Mouse (Mus musculus): ENCODE results near the gene Mgst2.
A peak's percentile ranks its signal among the peaks of the same experiment; 100 is the strongest.

Mgst2 gene

DNA sequence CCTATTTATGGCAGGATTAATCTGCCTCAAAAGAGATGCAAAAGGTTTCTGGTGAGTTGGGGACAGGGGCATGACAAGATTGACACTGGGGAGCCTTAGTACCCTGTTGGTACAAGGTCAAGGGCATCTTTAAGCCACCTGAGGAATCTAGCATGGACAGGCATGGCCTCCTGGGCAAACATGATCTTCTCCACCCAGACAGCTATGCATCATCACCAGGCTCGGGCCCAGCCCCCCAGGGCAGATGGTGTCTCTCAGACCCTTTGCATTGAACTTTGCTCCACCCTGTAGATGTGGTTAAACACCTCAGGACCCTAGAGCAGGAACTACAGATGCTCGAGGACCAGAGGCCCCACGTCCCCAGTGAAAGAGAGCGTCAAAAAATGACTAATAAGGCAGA is at the start of gene Mgst2:
Gene Mgst2, plus strand, starts transcription at position 301 of the 400 bp plus-strand sequence.
- no peak for DNase-seq (ENCODE audit: low spot score)

DNA sequence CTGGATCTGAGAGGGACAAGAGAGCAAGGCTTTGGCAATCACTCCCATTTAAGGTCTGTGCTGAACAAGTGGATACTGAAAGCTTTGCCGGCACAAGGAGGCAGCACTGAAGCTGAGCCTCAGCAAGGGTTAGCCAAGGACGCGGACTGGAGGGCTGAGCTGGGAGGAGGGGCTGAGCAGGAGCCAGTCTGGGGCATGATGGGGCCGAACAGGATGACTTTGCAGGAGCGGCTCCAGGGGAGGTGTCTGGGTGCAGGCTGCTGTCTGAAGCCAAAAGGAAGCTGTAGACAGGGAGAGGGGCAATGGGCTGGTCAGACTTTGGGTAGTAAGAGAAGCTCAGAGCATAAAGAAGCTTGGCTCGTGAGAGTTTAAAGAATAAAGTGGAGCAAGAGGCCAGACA is 48.2 kb upstream of the Mgst2 start:
- DNase-seq (ENCODE audit: low spot score) = peak; percentile 28

DNA sequence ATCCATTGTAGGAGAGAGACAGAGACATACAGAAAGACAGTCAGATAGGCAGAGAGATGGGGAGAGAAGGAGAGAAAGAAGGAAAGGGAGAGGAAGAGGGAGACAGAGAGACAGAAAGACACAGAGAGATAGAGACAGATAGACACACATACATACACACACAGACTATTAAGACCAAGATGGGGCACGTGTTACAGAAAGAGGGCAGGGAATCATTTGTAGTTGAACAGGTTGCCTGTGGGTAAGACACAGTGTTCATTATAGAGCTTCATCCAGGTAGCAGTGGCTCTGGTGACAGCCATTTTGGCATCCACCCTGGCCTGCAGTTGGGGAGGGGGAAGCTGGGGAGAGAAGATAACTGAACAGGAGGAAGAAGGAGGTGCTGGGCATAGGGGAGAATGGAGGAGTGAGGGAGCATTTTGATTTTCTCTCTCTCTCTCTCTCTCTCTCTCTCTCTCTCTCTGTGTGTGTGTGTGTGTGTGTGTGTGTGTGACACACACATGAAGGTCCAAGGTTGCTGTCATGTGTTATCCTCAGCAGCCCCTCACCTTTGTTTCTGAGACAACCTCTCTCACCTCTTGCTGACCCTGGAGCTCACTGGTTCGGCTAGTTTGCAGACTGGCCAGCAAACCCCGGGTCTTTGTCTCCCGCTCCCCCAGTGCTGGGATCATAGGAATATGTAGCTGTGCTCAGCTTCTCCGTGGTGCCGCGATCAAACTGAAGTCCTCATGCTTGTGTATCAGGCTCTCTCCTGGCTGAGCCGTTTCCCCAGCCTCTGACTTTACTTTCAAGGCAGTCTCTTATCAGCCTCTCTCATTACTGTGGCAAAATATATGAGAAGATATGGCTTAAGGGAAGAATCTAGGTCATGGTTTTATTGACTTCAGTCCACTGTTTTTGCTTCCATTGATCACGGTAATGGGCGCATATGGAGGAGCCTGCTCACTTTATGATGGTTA is 47.5 kb upstream of the Mgst2 start:
- no peak for DNase-seq (ENCODE audit: low spot score)

DNA sequence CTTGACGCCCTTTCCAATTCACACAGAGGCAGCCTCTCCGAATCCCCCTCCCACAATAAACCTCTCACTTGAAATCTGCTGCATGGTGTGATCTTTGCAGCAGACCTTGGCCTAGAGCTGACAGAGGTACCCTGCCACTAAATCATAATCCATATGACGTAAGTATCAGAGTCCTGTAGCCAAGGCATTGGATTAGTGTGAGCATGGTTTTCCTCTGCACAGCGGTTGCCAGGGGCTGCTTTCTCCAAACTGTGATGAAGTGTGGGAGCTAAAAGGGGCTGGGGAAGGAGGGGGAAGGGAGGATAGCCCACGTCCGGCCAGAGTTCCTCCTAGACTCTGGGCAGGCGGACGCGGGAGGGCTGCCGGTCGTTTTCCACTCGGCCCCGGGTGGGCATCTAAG is 45.9 kb upstream of the Mgst2 start:
- no peak for DNase-seq (ENCODE audit: low spot score)

DNA sequence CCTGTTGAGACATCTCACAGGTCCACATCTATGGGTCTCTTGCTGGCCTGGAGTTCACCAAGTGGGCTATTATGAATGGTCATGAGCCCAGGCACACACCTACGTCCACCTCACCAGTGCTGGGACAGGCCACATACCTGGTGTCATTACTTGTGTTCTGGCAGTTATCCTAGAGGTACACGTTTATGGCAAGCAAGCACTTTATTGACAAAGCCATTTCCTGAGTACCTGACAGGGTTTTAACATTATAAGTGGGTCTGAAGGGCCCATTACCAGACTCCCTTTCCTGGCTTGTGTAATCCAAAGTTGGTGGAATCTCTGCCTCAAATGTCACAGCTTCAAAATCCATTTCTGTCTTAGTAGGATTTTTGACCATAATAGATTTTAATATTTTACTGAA is 36.2 kb upstream of the Mgst2 start:
- DNase-seq (ENCODE audit: low spot score) = no peak

DNA sequence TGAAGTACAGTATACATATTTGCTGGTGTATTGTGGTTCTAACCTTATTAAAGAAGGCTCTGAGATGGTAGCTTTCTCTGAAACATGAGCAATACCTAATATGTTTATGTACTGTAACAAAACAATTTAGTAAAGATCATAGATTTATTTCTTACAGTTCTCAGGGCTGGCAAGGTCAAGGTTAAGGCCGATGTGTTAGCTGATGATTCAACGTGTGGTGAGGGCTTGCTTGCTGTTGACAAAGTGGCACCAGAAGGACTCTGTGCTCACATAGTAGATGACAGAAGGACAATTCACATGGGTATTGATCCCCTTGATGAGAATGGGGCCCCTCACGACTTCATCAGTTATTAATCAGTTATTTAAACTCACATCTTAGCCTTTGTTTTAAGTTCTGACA is 32.4 kb upstream of the Mgst2 start:
- DNase-seq (ENCODE audit: low spot score) = no peak

DNA sequence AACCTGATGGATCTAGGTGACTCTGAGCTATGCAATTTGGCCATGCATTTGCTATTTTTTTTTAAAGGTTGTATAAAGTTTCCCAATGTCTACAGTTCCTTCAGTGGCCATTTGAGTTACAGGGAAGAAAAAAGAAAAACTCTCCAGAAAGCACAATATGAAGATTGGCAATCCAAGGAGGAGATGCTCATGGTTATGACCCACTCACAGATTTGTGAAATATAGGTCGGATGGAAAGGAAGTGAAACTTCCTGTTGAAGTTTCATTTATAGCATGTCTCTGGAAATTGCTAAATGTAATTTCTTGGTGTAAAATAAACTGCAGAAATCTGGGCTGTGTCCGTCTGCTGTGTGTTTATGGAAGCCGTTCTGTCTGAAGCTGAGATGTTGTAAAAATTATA is 31.2 kb upstream of the Mgst2 start:
- no peak for DNase-seq (ENCODE audit: low spot score)

DNA sequence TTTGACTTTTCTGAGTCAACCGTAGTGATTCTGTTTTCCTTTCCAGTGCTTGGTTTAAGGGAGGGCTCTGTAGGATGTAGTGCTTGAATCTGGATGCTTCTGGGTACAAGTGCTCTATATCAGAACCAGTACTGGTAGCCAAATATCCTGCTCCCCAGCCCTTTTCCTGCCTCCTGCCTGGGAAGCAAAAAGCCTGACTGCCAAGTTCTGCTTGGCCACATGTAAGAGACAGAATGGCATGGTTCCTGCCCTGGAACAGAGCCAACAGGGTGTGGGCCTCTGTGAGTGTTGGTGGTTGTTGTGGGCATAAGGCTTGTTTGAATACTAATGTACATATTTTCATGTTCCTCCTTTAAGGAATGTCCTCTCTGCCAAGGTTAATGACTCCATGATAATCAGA is 29.4 kb upstream of the Mgst2 start:
- no peak for DNase-seq (ENCODE audit: low spot score)

DNA sequence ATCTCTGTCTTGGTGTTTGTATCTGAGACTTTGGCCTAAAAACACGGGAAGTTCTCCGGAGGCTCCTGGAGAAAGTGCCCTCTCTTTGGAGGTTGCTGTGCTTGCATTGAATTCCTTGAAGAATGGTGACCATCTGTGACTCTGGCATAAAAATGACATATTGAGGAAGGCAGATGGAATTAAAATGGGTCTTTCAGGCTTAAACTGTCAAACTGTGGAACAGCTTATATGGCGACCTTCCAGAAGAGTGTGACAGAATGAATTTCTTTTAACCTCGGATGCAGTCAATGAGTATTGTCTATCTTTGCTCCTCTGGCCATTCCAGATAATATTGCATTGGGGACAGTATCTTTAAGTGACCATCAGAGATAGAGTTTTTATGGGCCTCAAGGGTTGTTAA is 28.2 kb upstream of the Mgst2 start:
- no peak for DNase-seq (ENCODE audit: low spot score)

DNA sequence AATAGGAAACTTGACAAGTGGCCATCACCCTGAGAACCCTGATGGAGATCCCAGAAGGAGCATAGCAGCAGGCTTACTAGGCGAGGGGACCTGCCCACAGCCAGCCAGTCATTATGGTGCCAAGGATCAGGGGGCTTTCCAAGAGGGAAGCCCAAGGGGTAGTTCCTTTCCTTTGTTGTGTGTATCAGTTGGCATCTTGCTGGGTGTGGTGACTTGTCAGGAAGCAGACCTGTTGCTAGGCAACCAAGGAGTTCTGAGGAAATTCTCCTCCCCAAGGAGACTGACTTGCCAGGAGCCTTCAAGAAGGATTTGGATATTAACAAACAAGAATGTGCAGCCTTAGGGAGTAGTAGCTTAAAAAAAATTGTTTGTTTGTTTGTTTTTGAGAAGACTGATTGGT is 25.7 kb upstream of the Mgst2 start:
- DNase-seq (ENCODE audit: low spot score) = no peak

DNA sequence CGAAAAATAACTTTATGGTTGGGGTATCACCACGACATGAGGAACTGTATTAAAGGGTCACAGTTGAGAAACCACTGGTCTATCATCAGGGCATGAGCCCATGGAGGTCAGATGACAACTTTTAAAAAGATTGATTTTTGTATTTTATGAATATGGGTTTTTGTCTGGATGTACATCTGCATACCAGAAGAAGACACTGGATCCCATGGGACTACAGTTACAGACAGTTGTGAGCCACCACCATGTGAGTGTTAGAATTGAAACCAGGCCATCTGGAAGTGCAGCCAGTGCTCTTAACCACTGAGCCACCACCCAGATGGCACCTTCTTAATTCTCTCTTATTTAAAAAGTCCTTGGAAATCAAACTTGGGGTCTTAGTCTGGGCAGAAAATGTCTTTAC is 24.2 kb upstream of the Mgst2 start:
- no peak for DNase-seq (ENCODE audit: low spot score)

DNA sequence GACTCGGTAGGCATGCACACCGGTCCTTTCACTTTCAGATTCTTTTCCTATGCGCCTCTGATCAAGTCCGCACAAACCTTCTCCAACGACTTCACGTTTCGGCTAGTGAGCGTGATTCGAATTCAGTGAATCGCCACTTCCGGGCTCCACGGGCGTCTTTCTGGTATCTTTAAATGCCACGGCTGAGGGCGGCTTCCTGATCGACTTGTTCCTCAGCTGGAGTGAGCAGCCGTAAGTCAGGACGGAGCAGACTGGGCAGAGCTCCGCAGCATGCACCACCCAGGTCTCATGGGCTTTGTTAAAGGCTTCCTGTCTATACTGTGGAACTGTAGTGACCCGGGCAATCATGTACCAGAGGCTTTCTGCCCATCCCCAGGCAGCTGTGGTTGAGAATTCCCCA is 23.5 kb upstream of the Mgst2 start:
- no peak for DNase-seq (ENCODE audit: low spot score)

DNA sequence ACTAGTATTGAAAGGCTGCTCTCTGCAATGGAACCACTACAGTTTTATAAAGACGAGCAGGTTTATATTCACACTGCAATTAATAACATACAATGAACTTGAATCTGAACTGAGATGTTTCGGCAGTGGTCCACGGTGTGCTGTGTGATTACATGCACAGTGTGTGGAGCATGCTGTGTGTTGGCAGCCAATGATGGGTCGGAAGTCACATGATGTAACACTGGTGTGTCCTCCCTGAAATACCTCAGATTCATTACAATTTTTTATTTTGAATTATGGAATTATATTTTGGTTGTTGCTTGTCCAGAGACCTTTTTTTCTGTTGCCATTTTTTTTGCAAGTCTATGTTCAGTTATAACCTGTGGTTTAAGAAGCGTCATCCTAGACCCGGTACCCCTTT is 22.8 kb upstream of the Mgst2 start:
- DNase-seq (ENCODE audit: low spot score) = no peak

DNA sequence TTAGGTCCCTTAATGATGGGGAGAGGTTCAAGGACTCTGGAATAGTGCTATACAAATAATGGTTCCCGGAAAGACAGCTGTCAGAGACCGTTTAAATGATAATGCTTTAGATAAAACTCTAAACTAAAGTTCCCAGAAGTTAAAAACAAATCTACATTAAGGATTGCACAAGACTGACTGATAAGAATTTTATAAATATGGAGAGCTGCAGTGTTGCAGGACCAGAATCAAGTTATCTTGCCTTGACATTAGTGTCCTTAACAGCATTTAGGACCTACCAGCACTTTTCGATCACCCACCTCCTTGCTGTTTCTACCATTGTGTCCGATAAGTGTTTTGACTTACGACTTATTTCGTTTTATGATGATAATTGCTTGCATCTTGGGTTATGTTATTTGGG is 21.9 kb upstream of the Mgst2 start:
- no peak for DNase-seq (ENCODE audit: low spot score)

DNA sequence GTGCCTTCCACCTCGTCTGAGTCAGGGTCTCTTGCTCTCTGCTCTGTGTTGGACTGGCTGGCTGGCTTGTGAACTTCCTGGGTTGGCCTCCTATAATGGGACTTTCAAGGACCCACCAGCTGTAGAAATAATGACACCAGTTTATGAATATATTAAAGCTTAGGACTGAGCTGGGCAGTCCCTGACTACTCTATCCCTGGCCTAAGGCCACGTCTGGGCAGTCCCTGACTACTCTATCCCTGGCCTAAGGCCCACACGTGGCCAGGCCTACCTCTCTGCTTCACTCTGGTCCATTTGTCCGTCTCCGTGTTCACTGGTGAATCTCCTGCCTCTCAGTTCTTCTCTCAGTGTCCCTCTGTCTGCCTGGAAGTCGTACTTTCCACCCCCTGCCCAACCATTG is 14.7 kb upstream of the Mgst2 start:
- DNase-seq (ENCODE audit: low spot score) = no peak

DNA sequence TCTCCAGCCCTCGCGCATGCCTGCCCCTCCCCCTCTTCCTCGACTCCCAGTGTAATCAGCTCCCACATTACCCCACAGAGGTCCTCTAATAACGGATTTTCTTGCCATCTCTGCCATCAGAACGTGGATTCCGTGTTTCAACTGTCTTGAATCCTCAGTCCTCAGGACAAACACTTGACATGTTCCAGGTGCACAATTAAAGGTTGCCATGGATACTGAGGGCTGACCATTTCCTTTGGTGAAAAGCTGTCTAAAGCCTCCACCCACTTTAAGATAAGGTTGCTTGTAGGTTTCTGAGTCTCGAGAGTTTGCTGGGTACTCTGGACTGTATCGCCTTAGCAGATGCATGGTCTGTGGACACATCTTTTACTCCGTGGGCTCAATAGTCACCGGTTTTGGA is 13.9 kb upstream of the Mgst2 start:
- no peak for DNase-seq (ENCODE audit: low spot score)

DNA sequence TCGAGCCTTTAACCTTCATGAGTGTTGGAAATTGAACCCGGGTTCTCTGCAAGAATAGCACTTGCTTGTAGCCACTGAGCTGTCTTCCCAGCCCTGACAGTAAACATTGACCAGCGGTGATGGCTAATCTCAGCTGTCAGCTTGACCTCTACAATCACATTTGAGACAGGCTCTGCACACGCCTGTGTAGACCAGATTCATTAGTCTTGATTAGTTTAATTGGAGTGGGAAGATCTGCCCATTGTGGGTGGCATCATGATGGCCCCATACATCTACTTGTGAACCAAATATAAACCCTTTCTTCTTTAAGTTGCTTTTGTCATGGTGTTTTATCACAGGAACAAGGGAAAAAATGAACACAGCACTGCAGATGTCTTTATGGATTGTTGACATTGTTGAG is 12.8 kb upstream of the Mgst2 start:
- DNase-seq (ENCODE audit: low spot score) = no peak

DNA sequence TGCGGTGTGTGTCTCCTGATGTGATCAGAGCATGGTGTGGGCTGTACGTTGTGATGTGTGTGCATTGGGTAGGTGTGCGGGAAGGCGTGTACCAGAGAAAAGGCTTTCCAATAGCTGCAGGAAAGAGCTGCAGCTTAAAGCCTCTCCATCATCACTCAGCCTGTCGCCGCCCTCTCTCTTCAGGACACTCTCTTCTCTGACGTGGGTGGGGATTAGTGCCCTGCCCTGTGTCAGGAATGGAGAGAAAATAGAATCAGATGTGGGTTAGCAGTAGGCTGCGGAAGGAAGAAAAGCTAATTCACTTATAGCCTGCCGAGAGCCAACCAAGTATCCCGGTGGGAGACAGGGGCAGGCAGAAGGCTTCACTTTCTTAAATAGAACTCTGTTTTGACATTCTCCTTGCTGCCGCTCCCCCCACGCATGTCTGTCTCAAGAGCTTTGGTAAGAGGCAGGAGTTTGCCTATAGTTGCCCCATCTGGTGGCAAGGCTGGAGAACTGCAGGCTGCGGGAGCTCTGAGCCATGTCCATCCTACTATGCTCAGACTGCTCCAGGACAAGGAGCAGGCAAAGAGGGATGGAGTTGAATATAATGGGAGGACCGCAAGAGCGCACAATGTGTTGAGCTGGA is 12.0 kb upstream of the Mgst2 start:
- peak; percentile 73 for DNase-seq (ENCODE audit: low spot score)

DNA sequence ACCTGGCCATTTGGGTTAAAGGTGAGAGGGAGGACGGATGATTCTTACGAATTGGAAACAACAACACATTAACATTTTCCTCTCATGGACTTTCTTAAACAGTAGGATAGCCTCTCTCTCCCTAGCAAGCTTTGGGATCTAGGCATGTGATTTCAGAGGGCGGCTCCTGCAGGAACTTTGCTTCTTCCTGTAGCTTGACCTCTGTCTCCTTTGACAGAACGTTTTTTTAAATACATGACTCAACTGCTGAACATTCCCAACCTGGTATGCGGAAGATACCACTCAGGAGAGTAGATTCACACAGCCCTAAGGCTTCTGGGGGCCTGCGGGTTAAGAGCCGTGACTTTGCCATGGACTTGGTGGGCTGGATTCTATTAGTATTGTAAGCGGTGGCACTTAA is 10.7 kb upstream of the Mgst2 start:
- no peak for DNase-seq (ENCODE audit: low spot score)

DNA sequence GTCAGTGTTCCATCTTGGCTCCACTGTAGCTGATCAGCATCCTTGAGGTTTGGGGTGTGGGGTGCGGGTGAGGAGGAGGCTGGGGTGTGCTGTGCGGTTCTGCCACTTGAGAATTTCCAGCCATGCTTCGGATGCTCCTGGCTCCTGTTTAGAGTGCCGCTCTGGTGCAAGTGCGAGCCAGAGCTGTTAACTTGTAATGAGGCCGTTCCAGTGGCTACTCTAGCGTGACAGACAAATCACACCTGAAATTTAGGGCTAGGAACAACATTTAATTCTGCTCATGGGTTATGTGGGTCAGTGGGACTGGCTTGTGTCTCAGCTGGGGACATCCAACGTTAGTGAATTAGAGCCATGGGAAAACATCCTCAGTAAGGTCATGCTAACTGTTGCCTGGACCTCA is 10.2 kb upstream of the Mgst2 start:
- no peak for DNase-seq (ENCODE audit: low spot score)

DNA sequence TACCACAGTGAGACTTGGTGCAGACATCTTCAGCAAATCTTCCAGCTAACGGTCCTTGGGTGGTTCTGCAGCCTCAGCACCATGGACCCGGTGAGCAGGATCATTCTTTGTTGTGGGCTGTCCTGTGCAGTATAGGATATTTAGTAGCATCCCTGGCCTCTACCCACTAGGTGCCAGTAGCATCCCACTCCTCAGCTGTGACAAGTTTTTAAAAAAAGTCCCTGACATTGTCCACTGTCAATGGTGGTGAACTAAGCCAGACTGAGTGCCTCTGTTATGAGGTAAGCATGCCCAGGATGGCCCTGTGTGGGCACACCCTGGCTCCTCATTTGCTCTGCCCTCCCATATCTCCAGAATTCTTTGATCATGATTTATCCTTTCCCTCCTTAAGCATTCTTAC is 9.0 kb upstream of the Mgst2 start:
- DNase-seq (ENCODE audit: low spot score) = no peak

DNA sequence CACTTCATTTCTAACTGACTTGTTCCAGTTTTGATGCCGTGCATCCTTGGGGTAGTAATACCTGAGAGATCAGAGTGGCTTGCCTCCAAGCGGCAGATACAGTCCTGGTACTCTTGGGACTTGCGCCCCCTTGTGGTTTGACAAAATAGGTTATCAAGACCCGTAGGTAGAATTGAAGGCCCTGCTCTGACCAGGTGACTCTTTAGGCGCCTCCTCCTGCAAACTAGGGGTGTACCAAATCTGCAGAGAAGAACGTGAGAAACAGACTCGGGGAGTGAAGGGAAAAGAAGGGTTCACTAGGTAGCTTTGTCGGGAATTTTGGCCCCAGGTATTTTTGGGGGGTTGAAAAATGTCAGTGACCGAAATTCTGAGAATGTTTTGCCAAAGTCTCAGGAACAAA is 7.9 kb upstream of the Mgst2 start:
- DNase-seq (ENCODE audit: low spot score) = peak; percentile 84

DNA sequence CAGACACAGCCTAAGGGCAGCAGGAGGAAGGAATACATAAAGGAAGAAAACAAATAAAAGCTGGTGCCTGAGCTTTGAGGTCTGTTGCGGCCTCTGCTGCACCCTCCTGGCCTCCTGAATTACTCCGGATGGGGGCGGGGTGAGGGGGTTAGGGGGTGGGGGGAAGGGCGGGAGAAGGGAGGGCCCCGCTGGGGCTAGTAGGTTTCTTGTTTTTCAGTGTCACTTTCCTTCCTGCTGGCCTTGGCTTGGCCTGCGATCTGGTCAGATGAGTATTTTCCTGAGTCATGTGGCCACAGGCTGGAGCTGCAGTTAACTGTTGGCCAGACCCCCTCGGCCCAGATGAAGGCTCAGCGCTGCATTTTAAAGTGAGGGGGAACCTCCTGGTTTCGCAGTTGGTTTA is 7.5 kb upstream of the Mgst2 start:
- DNase-seq (ENCODE audit: low spot score) = no peak
